Mouse (Mus musculus) cerebellum, adult 2 months (tissue): ENCODE results near the gene Sox5.

Experiments used
- CTCF ChIP-seq: fragments of 200-500 bp; IDR thresholded peaks from 2 replicates; pipeline ENCODE4 v1.5.1; 2011; ENCODE audit warnings: low read depth, mild to moderate bottlenecking, control low read depth, low read length, moderate library complexity, borderline replicate concordance; ENCODE audit not compliant: insufficient read depth
- POLR2A ChIP-seq: fragments of 200-500 bp; IDR thresholded peaks from 2 replicates; pipeline ENCODE4 v1.6.1; 2011; ENCODE audit warnings: low read length, control low read depth, borderline replicate concordance; ENCODE audit not compliant: insufficient read depth

DNA sequence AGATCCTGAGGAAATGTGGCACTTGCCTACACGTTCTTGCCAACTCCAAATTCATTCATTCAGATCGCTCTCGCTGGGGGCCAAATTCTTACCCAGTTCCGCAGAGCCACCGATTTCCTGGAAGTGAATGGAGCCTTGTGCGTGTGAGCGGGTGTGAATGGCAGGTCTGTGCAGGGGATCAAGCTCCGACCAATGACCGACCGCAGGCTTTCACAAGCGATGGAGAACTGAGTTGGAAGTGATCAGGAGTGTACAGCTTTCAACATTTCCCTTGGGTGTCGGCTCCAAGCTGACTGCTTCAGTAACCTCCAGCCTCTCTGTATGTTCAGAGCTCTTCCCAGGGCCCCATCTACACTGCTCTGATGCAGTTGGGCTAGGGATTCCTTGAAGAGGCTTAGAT lies 651.9 kb downstream of the Sox5 start:
- TF ChIP-seq POLR2A (no peak), CTCF (no peak)
